Mouse (Mus musculus) liver, adult 2 months (tissue): ENCODE measurements around the gene Col23a1. TPM values are rescaled to one million over a fixed set of nuclear protein-coding genes. Genes with fewer than 3 reads are reported as not detected.

Experiments used
- DNase-seq: peaks from one replicate; pipeline ENCODE4 v3.0.0-alpha.2; 2011; ENCODE audit warnings: low read depth, low spot score; ENCODE audit errors: extremely low read depth
- H3K27ac ChIP-seq: fragments of 200-500 bp; replicated peaks from 2 replicates; pipeline ENCODE4 v1.5.1; 2012; ENCODE audit warnings: low read depth, mild to moderate bottlenecking, control low read depth, inconsistent platforms, low read length; ENCODE audit not compliant: insufficient read depth
- H3K27me3 ChIP-seq: fragments of 200-500 bp; 2 replicates; pipeline ENCODE4 v1.6.1; 2012; ENCODE audit warnings: mild to moderate bottlenecking, moderate library complexity, low read length, inconsistent platforms; ENCODE audit not compliant: control insufficient read depth, insufficient read depth
- H3K36me3 ChIP-seq: fragments of 200-500 bp; 2 replicates; pipeline ENCODE4 v1.6.1; 2012; ENCODE audit warnings: low read length, inconsistent platforms; ENCODE audit not compliant: control insufficient read depth, insufficient read depth
- H3K4me1 ChIP-seq: fragments of 200-500 bp; 2 replicates; pipeline ENCODE4 v1.6.1; 2011; ENCODE audit warnings: low read length; ENCODE audit not compliant: control insufficient read depth, insufficient read depth
- H3K4me3 ChIP-seq: fragments of 200-500 bp; 2 replicates; pipeline ENCODE4 v1.5.1; 2011; ENCODE audit warnings: low read depth, mild to moderate bottlenecking, control low read depth, low read length, moderate library complexity; ENCODE audit not compliant: insufficient read depth
- H3K79me2 ChIP-seq: fragments of 200-500 bp; 2 replicates; pipeline ENCODE4 v1.6.1; 2012; ENCODE audit warnings: inconsistent platforms, mild to moderate bottlenecking, low read length, moderate library complexity; ENCODE audit not compliant: control insufficient read depth, insufficient read depth
- H3K9ac ChIP-seq: fragments of 200-500 bp; 2 replicates; pipeline ENCODE4 v1.6.1; 2012; ENCODE audit warnings: low read depth, mild to moderate bottlenecking, control low read depth, inconsistent platforms, low read length
- CTCF ChIP-seq: fragments of 200-500 bp; IDR thresholded peaks from 2 replicates; pipeline ENCODE4 v1.5.1; 2011; ENCODE audit warnings: low read depth, low read length, control low read depth
- POLR2A ChIP-seq: fragments of 200-500 bp; IDR thresholded peaks from 2 replicates; pipeline ENCODE4 v1.6.1; 2011; ENCODE audit warnings: low read length, control low read depth; ENCODE audit not compliant: insufficient read depth; ENCODE audit errors: extremely low read depth
- WGBS: fragments of 180-500 bp; shearing (Covaris S2); methylation state at CpG from one replicate; pipeline ENCODE4 v1.1.7; 2018; 5-methylcytosine and 5-hydroxymethylcytosine counted together
- polyA plus RNA-seq: library from polyadenylated mRNA; depleted of rRNA; stranded (reverse); fragments of >200 nt; gene quantifications from 2 replicates; pipeline ENCODE4 v1.2.3, GENCODE M21; 2012
- total RNA-seq: library from RNA; depleted of rRNA; stranded (reverse); fragments of >200 nt; gene quantifications from 2 replicates; pipeline ENCODE4 v1.2.3, GENCODE M21; 2014

Col23a1 gene
- total and polyA plus RNA-seq, 2 experiments: 0.05 to 0.09 TPM

DNA sequence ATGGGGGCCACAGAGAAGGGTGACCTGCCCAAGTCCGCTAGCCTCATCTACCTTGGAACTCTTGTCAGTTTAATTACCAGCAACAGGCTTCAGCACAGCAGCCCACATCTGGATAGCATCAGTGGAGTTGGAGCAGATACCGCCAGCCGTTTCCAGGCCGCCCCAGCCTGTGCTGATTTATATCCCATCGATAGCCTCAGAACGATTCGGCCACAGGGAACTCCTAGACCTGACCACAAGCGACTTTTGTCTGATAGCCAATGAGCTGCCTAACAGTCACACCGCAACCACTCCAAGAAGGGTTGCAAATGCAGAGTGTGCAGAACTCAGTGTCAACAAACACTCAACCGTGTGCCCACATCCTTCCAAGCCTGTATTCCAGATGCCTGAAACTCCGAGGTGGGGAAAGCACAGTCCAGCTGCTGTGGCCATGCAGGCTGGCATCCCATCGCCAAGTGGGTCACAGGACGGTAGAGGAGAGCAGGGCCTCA is 179.7 kb downstream of the Col23a1 start:
- WGBS: 73% methylated on average over 13 of the region's 13 CpGs
- no peak overlapping the region for H3K4me3 ChIP-seq
- no peaks in the 10 kb centered on the region for H3K79me2 ChIP-seq
- no peak overlapping the region for H3K27ac ChIP-seq
- H3K36me3 ChIP-seq: no peaks in the 10 kb centered on the region
- no peaks in the 10 kb centered on the region for H3K4me1 ChIP-seq
- DNase-seq: no peak
- no peak overlapping the region for H3K9ac ChIP-seq
- TF ChIP-seq CTCF (no peak), POLR2A (no peak)
- no peaks in the 10 kb centered on the region for H3K27me3 ChIP-seq

DNA sequence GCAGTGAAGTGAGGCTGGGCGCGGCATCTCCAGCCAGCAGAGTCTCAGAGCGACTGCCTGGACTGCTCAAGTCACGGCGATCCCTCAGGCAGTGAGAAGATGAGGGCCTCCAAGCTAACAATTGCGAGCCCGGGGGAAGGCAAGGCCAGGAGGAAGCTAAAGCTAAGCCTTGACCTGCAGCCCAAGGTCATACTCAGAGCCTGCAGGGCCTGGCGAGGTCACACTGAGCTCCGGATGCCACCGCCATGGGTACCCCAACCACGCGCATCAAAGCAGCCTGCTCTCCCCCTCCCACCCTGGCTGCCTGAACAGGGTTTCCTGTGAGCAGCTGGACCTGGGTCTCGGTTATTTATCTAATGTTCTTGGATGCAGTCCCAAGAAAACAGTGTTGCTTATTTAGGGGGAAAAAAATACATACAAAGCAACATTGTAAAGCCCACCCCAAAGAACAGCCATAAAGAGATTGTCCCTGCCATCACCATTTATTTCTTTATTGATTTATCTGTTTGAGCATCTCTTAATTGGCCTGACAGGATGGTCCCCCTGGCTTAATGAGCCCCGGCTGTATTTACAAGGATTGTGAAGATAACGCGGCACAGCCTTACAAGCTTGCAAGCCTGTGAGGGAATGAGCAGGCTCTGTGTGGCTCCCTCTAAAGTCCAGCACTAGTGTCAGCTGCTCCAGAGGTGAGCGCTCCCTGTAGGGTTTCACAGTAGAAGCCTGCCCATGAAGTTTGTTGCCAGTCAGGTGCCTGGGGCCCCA is 180.8 kb downstream of the Col23a1 start:
- TF ChIP-seq CTCF: no peak
- no peak for TF ChIP-seq POLR2A
- H3K27ac ChIP-seq: no peak overlapping the region
- no peaks in the 10 kb centered on the region for H3K4me1 ChIP-seq
- H3K36me3 ChIP-seq: no peaks in the 10 kb centered on the region
- no peak overlapping the region for H3K4me3 ChIP-seq
- no peaks in the 10 kb centered on the region for H3K79me2 ChIP-seq
- WGBS: 29% methylated on average over 17 of the region's 17 CpGs
- no peak for DNase-seq
- H3K27me3 ChIP-seq: no peaks in the 10 kb centered on the region
- H3K9ac ChIP-seq: no peak overlapping the region

DNA sequence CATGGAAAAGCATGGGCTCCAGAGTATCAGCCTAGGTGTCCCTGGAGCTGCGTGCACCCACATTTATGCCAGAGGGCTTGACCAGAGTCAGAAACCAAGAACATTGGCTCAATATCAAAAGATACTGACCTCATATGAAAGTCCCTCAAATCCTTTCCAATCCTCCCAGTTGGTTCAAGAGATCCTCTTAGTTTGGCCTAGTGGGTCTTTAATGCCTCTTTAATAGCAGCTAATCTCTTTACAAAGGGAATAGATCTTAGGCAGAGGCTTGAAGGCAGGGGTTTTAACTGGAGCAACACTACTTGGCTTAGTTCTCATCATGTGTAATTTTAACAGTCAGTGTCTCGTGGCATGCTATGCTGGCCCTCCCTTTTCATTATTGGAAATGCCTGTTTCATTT is 184.0 kb downstream of the Col23a1 start:
- H3K36me3 ChIP-seq: no peaks in the 10 kb centered on the region
- no peak overlapping the region for H3K27ac ChIP-seq
- H3K4me1 ChIP-seq: no peaks in the 10 kb centered on the region
- H3K4me3 ChIP-seq: no peak overlapping the region
- TF ChIP-seq POLR2A: no peak
- no peak for TF ChIP-seq CTCF
- DNase-seq: no peak
- no peak overlapping the region for H3K9ac ChIP-seq
- no peaks in the 10 kb centered on the region for H3K27me3 ChIP-seq
- WGBS: 92% methylated on average over 2 of the region's 2 CpGs
- H3K79me2 ChIP-seq: no peaks in the 10 kb centered on the region

DNA sequence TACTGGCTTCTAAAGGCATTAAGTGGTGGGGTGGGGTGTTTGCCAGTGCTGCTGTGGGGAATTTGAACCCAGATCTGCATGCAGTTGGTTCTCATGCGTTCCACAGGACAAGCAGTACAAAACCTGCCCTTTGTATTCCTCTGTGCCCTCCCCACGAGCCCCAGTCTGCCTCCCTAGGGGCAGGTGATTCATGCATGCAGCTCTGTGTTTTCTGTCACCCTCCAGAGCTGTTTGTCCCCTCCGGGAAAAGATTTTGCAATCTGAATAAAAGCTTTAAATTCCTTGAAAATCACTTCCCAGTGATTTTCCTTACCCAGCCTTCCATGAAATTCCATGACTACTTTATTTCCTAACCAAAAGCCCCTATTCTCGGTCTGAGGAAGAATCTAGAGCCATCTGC is 186.8 kb downstream of the Col23a1 start:
- no peaks in the 10 kb centered on the region for H3K27me3 ChIP-seq
- no peak overlapping the region for H3K9ac ChIP-seq
- no peak overlapping the region for H3K4me3 ChIP-seq
- no peaks in the 10 kb centered on the region for H3K36me3 ChIP-seq
- no peak overlapping the region for H3K27ac ChIP-seq
- H3K4me1 ChIP-seq: no peaks in the 10 kb centered on the region
- no peak for TF ChIP-seq CTCF
- no peak for TF ChIP-seq POLR2A
- H3K79me2 ChIP-seq: no peaks in the 10 kb centered on the region
- WGBS: 54% methylated on average over 4 of the region's 4 CpGs
- no peak for DNase-seq

DNA sequence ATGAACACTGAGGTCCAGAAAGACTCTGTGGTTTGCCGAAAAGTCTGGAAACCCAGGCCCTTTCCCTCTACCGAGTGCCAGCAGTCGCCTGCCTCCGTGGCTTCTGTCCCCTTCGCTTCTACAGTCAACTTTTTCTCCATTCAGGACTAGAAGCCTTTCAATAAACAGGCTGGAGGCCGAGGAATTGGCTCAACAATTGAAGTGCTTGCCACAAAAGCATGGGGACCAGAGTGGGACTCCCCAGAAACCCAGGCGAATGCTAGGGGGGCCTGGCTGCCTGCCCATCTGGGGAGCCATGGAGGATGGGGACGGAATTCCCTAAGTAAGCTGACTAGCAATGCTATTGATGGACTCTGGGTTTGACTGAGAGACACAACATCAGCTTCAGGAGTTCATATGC is 187.9 kb downstream of the Col23a1 start:
- no peak for DNase-seq
- H3K4me1 ChIP-seq: no peaks in the 10 kb centered on the region
- TF ChIP-seq POLR2A: no peak
- no peak for TF ChIP-seq CTCF
- H3K36me3 ChIP-seq: no peaks in the 10 kb centered on the region
- 69% methylated on average over 8 of the region's 8 CpGs for WGBS
- H3K4me3 ChIP-seq: no peak overlapping the region
- H3K27ac ChIP-seq: no peak overlapping the region
- H3K79me2 ChIP-seq: no peaks in the 10 kb centered on the region
- H3K9ac ChIP-seq: no peak overlapping the region
- peaks cover 1% of the 10 kb centered on the region; the same call in 1 of the 2 replicates for H3K27me3 ChIP-seq

DNA sequence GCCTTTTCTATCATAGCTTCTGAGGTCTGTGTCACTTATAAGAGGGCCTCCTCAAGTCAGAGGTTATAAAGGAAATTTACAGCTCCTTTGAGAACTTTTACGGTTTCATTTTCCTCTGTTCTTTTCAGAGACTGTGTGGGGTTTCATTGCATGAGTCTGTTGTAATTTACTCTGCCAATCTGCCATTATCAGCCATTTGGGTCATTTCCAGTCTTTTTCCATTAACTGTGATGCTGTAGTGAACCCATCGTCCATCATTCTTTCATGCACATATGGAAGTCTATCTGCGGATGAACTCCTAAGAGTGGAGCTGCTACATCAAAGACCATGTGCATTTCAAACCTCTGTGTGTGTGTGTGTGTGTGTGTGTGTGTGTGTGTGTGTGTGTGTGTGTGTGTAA is 192.5 kb downstream of the Col23a1 start:
- WGBS: 84% methylated on average over 3 of the region's 3 CpGs
- Histone ChIP-seq H3K9ac (no peak overlapping the region), H3K27me3 (peaks cover 2% of the 10 kb centered on the region; the same call in 1 of the 2 replicates), H3K79me2 (no peaks in the 10 kb centered on the region), H3K36me3 (no peaks in the 10 kb centered on the region), H3K4me1 (no peaks in the 10 kb centered on the region), H3K4me3 (no peak overlapping the region), H3K27ac (no peak overlapping the region)
- TF ChIP-seq POLR2A: no peak
- no peak for TF ChIP-seq CTCF
- no peak for DNase-seq
